Mouse (Mus musculus) limb, embryonic 14.5 days (tissue): ENCODE data around the gene Slc25a12. TPM values are rescaled to one million over a fixed set of nuclear protein-coding genes. Genes with fewer than 3 reads are reported as not detected.

Experiments used
- ATAC-seq: fragments of 200-750 bp; cut with Nextera tagmentation; 2 replicates; pipeline ENCODE4 v1.8.0; 2017; ENCODE audit warnings: low read depth, moderate number of reproducible peaks, moderate TSS enrichment; ENCODE audit not compliant: low FRiP score
- DNase-seq: peaks from one replicate; pipeline ENCODE4 v3.0.0-alpha.2; 2015; ENCODE audit warnings: low spot score
- H3K27ac ChIP-seq: fragments of 300-500 bp; sonication (generic); replicated peaks from 2 replicates; pipeline ENCODE4 v1.5.1; 2014; ENCODE audit warnings: low read depth, mild to moderate bottlenecking, low read length, moderate library complexity, mixed read lengths
- H3K27me3 ChIP-seq: fragments of 300-500 bp; sonication (generic); 2 replicates; pipeline ENCODE4 v1.6.1; 2014; ENCODE audit warnings: low read length, mixed read lengths; ENCODE audit not compliant: control insufficient read depth, insufficient read depth
- H3K36me3 ChIP-seq: fragments of 300-500 bp; sonication (generic); 2 replicates; pipeline ENCODE4 v1.6.1; 2014; ENCODE audit warnings: mild to moderate bottlenecking, low read length, moderate library complexity, mixed read lengths; ENCODE audit not compliant: control insufficient read depth, insufficient read depth
- H3K4me1 ChIP-seq: fragments of 300-500 bp; sonication (generic); 2 replicates; pipeline ENCODE4 v1.6.1; 2014; ENCODE audit warnings: antibody characterized with exemption, low read length, mixed read lengths; ENCODE audit not compliant: control insufficient read depth, insufficient read depth
- H3K4me2 ChIP-seq: fragments of 300-500 bp; sonication (generic); replicated peaks from 2 replicates; pipeline ENCODE4 v1.6.1; 2014; ENCODE audit warnings: low read depth, mild to moderate bottlenecking, low read length, moderate library complexity; ENCODE audit not compliant: severe bottlenecking
- H3K4me3 ChIP-seq: fragments of 300-500 bp; sonication (generic); replicated peaks from 2 replicates; pipeline ENCODE4 v1.5.1; 2014; ENCODE audit warnings: low read length
- H3K9ac ChIP-seq: fragments of 300-500 bp; sonication (generic); 2 replicates; pipeline ENCODE4 v1.6.1; 2014; ENCODE audit warnings: mild to moderate bottlenecking, low read depth, low read length, moderate library complexity; ENCODE audit not compliant: severe bottlenecking
- H3K9me3 ChIP-seq: fragments of 300-500 bp; sonication (generic); 2 replicates; pipeline ENCODE4 v1.6.1; 2016; ENCODE audit warnings: low read length; ENCODE audit not compliant: control insufficient read depth
- POLR2A ChIP-seq: fragments of 200-500 bp; IDR thresholded peaks from 2 replicates; pipeline ENCODE4 v1.8.0; 2012; ENCODE audit warnings: inconsistent platforms, mild to moderate bottlenecking, moderate library complexity, borderline replicate concordance; ENCODE audit not compliant: insufficient read depth, insufficient read length; ENCODE audit errors: extremely low read depth
- WGBS: fragments of 180-500 bp; shearing (Covaris S2); extraction: QIAGEN DNeasy Blood & Tissue Kit; methylation state at CpG from one replicate; pipeline ENCODE4 v1.1.7; 2014; 5-methylcytosine and 5-hydroxymethylcytosine counted together
- polyA plus RNA-seq, 2 experiments: library from polyadenylated mRNA; depleted of rRNA in 1 of 2; stranded (reverse) in 1 of 2; unstranded in 1 of 2; fragments of >200 nt; fragmentation: Nextera tagmentation in 1 of 2; extraction: Ambion mirVana in 1 of 2; gene quantifications; 2 replicates each; pipeline versions ENCODE4 v1.2.1 to v1.2.3; 2012 to 2014

Slc25a12 gene
- polyA plus RNA-seq, 2 experiments, result 30.9 to 33.1 TPM

GRCm38 (mm10) chr2:71246096-71246495 is 121.5 kb downstream of the Slc25a12 start:
- no peak for TF ChIP-seq POLR2A
- WGBS, result 92% methylated on average over 5 of the region's 5 CpGs
- no peak overlapping the region for H3K27ac ChIP-seq

GRCm38 (mm10) chr2:71245416-71245815 is 122.1 kb downstream of the Slc25a12 start:
- no peak overlapping the region for H3K27ac ChIP-seq

More at GRCm38 (mm10) chr2:71246096-71246495, 121.5 kb downstream of the Slc25a12 start:
- Histone ChIP-seq H3K9me3 (no peaks in the 10 kb centered on the region), H3K4me1 (no peaks in the 10 kb centered on the region), H3K4me3 (no peak overlapping the region), H3K9ac (no peak overlapping the region), H3K27me3 (no peaks in the 10 kb centered on the region), H3K4me2 (no peak overlapping the region), H3K36me3 (peaks cover 59% of the 10 kb centered on the region)
- ATAC-seq, result no peak
- DNase-seq, result no peak

GRCm38 (mm10) chr2:71244807-71245206 is 122.7 kb downstream of the Slc25a12 start:
- no peak for DNase-seq
- Histone ChIP-seq H3K4me2 (no peak overlapping the region), H3K9ac (no peak overlapping the region), H3K36me3 (peaks cover 50% of the 10 kb centered on the region), H3K4me1 (no peaks in the 10 kb centered on the region), H3K4me3 (no peak overlapping the region), H3K27me3 (no peaks in the 10 kb centered on the region), H3K9me3 (no peaks in the 10 kb centered on the region), H3K27ac (no peak overlapping the region)
- TF ChIP-seq POLR2A, result no peak
- no peak for ATAC-seq
- 91% methylated on average over 7 of the region's 7 CpGs for WGBS

More at GRCm38 (mm10) chr2:71245416-71245815, 122.1 kb downstream of the Slc25a12 start:
- Histone ChIP-seq H3K27me3 (no peaks in the 10 kb centered on the region), H3K4me2 (no peak overlapping the region), H3K4me1 (no peaks in the 10 kb centered on the region), H3K9ac (no peak overlapping the region), H3K9me3 (no peaks in the 10 kb centered on the region), H3K36me3 (peaks cover 52% of the 10 kb centered on the region), H3K4me3 (no peak overlapping the region)
- TF ChIP-seq POLR2A, result no peak
- DNase-seq, result no peak
- 87% methylated on average over 3 of the region's 3 CpGs for WGBS
- no peak for ATAC-seq

GRCm38 (mm10) chr2:71243058-71243672 is 124.4 kb downstream of the Slc25a12 start:
- no peak overlapping the region for H3K4me3 ChIP-seq
- peaks cover 51% of the 10 kb centered on the region for H3K36me3 ChIP-seq
- DNase-seq, result no peak
- no peak overlapping the region for H3K4me2 ChIP-seq
- H3K27me3 ChIP-seq, result no peaks in the 10 kb centered on the region
- no peaks in the 10 kb centered on the region for H3K9me3 ChIP-seq
- TF ChIP-seq POLR2A, result no peak
- no peaks in the 10 kb centered on the region for H3K4me1 ChIP-seq
- H3K27ac ChIP-seq, result no peak overlapping the region
- WGBS, result 80% methylated on average over 9 of the region's 9 CpGs
- no peak for ATAC-seq
- no peak overlapping the region for H3K9ac ChIP-seq

GRCm38 (mm10) chr2:71242180-71242579 is 125.4 kb downstream of the Slc25a12 start:
- no peak overlapping the region for H3K27ac ChIP-seq
- no peaks in the 10 kb centered on the region for H3K27me3 ChIP-seq
- H3K9me3 ChIP-seq, result no peaks in the 10 kb centered on the region
- peaks cover 50% of the 10 kb centered on the region for H3K36me3 ChIP-seq
- H3K4me1 ChIP-seq, result no peaks in the 10 kb centered on the region
- TF ChIP-seq POLR2A, result no peak
- no peak overlapping the region for H3K9ac ChIP-seq
- no peak overlapping the region for H3K4me3 ChIP-seq
- DNase-seq, result no peak
- ATAC-seq, result no peak
- 90% methylated on average over 3 of the region's 3 CpGs for WGBS
- H3K4me2 ChIP-seq, result no peak overlapping the region
